Mouse (Mus musculus) hindbrain, embryonic 10.5 days (tissue): ENCODE results near the gene Chrng. TPM values are rescaled to one million over a fixed set of nuclear protein-coding genes. Genes with fewer than 3 reads are reported as not detected.

Source experiments
- DNase-seq: peaks from one replicate; pipeline ENCODE4 v3.0.0-alpha.2; 2017; ENCODE audit warnings: low spot score
- H3K27ac ChIP-seq: fragments of 300-500 bp; sonication (generic); 2 replicates; pipeline ENCODE4 v1.5.1; 2016; ENCODE audit warnings: mild to moderate bottlenecking, moderate library complexity
- H3K27me3 ChIP-seq: fragments of 300-500 bp; sonication (generic); 2 replicates; pipeline ENCODE4 v1.6.1; 2016; ENCODE audit warnings: mild to moderate bottlenecking; ENCODE audit not compliant: poor library complexity, insufficient read depth, severe bottlenecking
- H3K36me3 ChIP-seq: fragments of 300-500 bp; sonication (generic); 2 replicates; pipeline ENCODE4 v1.6.1; 2016; ENCODE audit warnings: mild to moderate bottlenecking, moderate library complexity
- H3K4me1 ChIP-seq: fragments of 300-500 bp; sonication (generic); replicated peaks from 2 replicates; pipeline ENCODE4 v1.6.1; 2016; ENCODE audit warnings: mild to moderate bottlenecking
- H3K4me3 ChIP-seq: fragments of 300-500 bp; sonication (generic); 2 replicates; pipeline ENCODE4 v1.5.1; 2016; ENCODE audit warnings: mild to moderate bottlenecking, moderate library complexity
- H3K9me3 ChIP-seq: fragments of 300-500 bp; sonication (generic); 2 replicates; pipeline ENCODE4 v1.6.1; 2016; ENCODE audit warnings: mild to moderate bottlenecking, moderate library complexity
- WGBS: fragments of 180-500 bp; shearing (Covaris S2); methylation state at CpG from one replicate; pipeline ENCODE4 v1.1.7; 2016; 5-methylcytosine and 5-hydroxymethylcytosine counted together
- polyA plus RNA-seq: library from polyadenylated mRNA; unstranded; fragments of >200 nt; fragmentation: Nextera tagmentation; extraction: Ambion mirVana; gene quantifications from 2 replicates; pipeline ENCODE4 v1.2.1, GENCODE M21; 2016

Gene Chrng
- polyA plus RNA-seq, 1 experiment from 2014 or later = 0.37 TPM

DNA sequence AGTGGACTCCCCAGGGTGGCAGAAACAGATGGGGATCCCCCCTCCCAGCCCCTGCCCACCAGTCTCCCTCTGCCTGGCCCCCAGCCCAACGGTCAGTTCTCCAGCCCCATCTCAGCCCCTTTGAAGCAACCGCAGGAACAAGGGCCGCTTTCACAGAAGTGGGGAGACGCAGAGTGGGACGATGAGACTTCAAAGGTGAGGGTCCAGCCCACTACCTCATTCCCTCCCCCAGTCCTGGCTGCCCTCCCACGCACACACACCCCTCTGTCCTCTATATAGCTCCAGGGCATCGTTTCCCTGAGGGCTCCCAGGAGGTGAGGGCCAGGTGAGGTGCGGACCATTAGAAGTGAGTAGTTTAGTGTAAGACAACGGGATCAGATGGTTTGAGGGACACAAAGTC is 21.4 kb upstream of the Chrng start, which contains the start of gene Prss56:
Prss56 (plus strand) TSS at position 301 of the 400 bp plus-strand sequence.
- H3K9me3 ChIP-seq = no peaks in the 10 kb centered on the region
- 0 out of 2 replicates have a peak within 1 kb of the TSS, but pooled peaks have one; percentile 12 for H3K27ac ChIP-seq
- H3K4me1 ChIP-seq = peaks cover 40% of the 10 kb centered on the region
- no peak for DNase-seq
- no peak within 1 kb of the TSS for H3K4me3 ChIP-seq
- peaks cover 83% of the 10 kb centered on the region for H3K27me3 ChIP-seq
- 55% methylated on average over 9 of the region's 9 CpGs for WGBS
- no peaks in the 10 kb centered on the region for H3K36me3 ChIP-seq

DNA sequence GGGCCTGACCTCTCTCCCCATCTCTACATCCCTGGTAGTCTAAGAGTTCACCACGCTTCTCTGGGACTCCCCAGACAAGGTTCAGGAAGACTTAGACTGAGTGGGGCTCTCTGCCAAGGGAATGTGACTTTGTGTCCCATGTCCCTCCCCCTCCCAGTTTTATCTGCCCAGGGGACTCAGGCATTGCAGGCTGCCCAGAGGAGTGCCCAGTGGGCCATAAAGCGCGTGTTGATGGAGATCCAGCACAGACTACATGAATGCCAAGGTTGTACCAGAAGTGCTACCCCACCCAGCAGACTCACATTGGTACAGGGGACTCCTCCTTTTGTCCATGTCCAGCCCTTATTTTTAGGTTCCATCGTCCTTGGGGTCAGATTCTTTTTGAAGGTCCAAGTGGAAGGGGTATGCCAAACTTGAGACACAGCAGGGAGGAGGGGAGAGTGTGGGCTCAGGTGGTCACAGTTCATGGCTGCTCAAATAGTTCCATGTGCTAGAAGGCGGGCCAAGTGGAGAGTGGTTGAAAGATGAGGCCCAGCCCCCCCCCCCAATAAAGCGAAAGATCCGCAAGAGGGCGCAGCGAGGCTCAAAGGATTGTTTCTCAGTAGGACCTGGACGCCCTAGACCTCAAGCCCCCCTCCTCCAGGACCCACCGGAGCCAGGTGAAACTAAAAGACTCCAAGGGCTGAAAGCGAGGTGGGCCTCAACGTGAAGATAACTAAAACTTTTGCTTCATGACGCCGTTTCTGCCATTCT is 20.3 kb upstream of the Chrng start:
- H3K27ac ChIP-seq = no peak overlapping the region
- H3K9me3 ChIP-seq = no peaks in the 10 kb centered on the region
- WGBS = 28% methylated on average over 15 of the region's 15 CpGs
- no peaks in the 10 kb centered on the region for H3K36me3 ChIP-seq
- peaks cover 40% of the 10 kb centered on the region for H3K4me1 ChIP-seq
- DNase-seq = peak; percentile 17
- peak overlapping the region; percentile 7; the same call in 1 of the 2 replicates for H3K4me3 ChIP-seq
- H3K27me3 ChIP-seq = peaks cover 95% of the 10 kb centered on the region

DNA sequence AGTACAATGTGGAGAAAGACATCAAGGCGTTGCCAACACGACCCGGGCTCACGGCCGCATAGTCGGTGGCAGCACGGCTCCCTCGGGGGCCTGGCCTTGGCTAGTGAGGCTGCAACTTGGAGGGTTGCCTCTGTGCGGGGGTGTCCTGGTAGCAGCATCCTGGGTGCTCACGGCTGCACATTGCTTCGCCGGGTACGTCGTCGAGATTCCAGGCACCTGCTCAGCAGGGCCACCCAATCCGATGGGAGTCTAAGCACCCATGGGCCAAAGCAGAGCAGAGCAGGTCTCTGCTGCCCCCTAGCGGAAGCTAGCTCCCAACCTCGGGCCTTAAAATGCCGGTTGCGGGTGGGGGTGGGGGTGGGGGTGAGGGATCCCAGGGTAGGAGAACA is 19.7 kb upstream of the Chrng start:
- DNase-seq = peak; percentile 58
- Histone ChIP-seq H3K36me3 (no peaks in the 10 kb centered on the region), H3K4me3 (peak overlapping the region; percentile 7), H3K9me3 (no peaks in the 10 kb centered on the region), H3K27me3 (peaks cover 92% of the 10 kb centered on the region), H3K4me1 (peaks cover 40% of the 10 kb centered on the region), H3K27ac (no peak overlapping the region)
- 13% methylated on average over 20 of the region's 20 CpGs for WGBS

DNA sequence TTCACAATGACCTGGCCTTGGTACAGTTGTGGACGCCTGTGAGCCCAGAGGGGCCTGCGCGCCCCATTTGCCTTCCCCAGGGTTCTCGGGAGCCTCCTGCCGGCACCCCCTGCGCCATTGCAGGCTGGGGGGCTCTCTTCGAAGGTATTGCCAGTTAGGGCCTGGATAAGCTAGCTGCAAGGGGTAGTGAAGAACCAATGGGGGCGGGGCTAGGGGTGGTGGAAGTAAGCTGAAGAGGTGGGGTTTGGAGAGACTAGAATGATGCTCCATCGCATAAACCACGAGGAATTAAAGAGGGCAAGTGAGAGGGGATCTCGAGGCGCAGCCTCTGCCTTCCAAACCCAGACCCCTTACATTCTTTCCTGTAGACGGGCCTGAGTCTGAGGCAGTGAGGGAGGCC is 18.9 kb upstream of the Chrng start:
- H3K9me3 ChIP-seq = no peaks in the 10 kb centered on the region
- no peak for DNase-seq
- peaks cover 43% of the 10 kb centered on the region for H3K4me1 ChIP-seq
- no peaks in the 10 kb centered on the region for H3K36me3 ChIP-seq
- H3K27ac ChIP-seq = no peak overlapping the region
- H3K27me3 ChIP-seq = peaks cover 87% of the 10 kb centered on the region
- WGBS = 13% methylated on average over 13 of the region's 13 CpGs
- peak overlapping the region; percentile 7; the same call in 1 of the 2 replicates for H3K4me3 ChIP-seq

DNA sequence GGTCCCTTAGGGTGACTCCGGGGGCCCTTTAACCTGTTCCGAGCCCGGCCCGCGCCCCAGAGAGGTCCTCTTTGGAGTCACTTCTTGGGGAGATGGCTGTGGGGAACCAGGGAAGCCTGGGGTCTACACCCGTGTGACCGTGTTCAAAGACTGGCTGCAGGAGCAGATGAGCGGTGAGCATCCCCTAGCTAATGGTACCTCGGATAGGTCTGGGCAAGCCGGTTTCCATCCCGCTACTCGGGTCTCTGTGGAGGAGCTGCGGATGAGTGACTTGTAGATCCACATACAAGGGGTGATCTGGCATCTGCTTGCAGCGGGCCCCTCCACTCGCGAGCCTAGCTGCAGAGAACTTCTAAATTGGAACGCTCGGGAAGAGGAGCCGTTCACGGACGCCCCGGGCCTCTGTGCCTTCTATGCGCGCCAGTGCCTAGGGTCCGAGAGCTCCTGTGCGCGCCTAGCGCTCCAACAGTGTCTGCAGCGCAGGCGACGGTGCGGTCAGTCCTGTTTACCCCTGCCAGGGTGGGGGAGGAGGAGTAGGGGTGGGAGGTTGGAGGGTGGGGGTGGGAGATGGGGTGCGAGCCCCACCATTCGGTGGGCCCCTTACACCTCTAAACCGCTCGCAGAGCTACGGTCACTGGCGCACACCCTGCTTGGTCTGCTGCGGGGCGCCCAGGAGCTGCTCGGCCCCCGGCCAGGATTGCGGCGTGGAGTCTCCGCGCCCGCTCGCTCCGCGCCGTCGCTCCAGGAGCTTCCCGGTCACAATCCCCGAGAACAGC is 18.0 kb upstream of the Chrng start:
- peak overlapping the region; percentile 77 for H3K27ac ChIP-seq

DNA sequence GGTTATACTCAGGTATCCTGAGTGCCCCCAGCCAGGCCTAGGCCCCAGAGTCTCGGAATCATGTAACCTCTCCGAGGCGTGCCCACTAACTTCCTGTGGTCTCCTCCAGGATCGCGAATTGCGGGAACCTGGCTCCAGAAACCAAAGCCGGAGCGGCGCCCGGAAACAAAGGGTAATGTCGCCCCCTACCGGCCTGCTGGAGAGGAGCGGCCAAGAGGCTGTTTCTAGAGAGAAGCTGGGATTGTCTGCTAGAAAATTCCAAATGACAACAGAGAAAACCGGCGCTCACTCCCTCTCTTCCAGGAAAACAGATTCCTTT is 17.5 kb upstream of the Chrng start:
- peak; percentile 89 for DNase-seq
- peaks cover 46% of the 10 kb centered on the region for H3K4me1 ChIP-seq
- under 1% methylated on average over 15 of the region's 15 CpGs for WGBS
- H3K9me3 ChIP-seq = no peaks in the 10 kb centered on the region
- peak overlapping the region; percentile 66 for H3K4me3 ChIP-seq
- H3K36me3 ChIP-seq = no peaks in the 10 kb centered on the region
- H3K27me3 ChIP-seq = peaks cover 75% of the 10 kb centered on the region
- H3K27ac ChIP-seq = peak overlapping the region; percentile 77

More for the DNA sequence above, 18.0 kb upstream of the Chrng start:
- peak; percentile 65 for DNase-seq
- H3K4me1 ChIP-seq = peaks cover 46% of the 10 kb centered on the region
- peaks cover 81% of the 10 kb centered on the region for H3K27me3 ChIP-seq
- WGBS = 2% methylated on average over 54 of the region's 54 CpGs
- H3K4me3 ChIP-seq = peak overlapping the region; percentile 66
- no peaks in the 10 kb centered on the region for H3K36me3 ChIP-seq
- H3K9me3 ChIP-seq = no peaks in the 10 kb centered on the region

DNA sequence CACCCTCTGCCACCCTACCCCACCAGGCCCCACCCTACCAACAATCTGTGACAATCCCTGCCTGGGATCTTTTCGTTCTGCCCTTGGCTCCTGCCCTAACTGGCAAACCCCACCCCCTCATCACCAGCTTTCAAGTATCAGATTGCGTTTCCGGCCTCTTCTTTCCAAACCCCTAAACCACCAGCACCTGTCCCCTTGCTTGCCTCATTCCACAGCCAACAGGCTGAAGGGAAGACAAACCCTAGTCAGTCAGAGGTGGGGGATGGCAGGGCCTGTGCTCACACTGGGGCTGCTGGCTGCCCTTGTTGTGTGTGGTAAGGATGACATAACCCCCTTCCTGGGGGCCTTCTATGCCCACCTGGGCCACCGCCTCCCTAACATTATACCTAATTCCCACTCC is 14.0 kb upstream of the Chrng start, which contains the start of gene Chrnd:
Chrnd (plus strand) TSS at position 179 of the 400 bp plus-strand sequence.
- no peaks in the 10 kb centered on the region for H3K9me3 ChIP-seq
- H3K4me1 ChIP-seq = peaks cover 25% of the 10 kb centered on the region
- no peaks in the 10 kb centered on the region for H3K36me3 ChIP-seq
- no peak within 1 kb of the TSS for H3K4me3 ChIP-seq
- DNase-seq = no peak
- no peak within 1 kb of the TSS for H3K27ac ChIP-seq
- 43% methylated on average over 4 of the region's 4 CpGs for WGBS
- peaks cover 41% of the 10 kb centered on the region for H3K27me3 ChIP-seq

DNA sequence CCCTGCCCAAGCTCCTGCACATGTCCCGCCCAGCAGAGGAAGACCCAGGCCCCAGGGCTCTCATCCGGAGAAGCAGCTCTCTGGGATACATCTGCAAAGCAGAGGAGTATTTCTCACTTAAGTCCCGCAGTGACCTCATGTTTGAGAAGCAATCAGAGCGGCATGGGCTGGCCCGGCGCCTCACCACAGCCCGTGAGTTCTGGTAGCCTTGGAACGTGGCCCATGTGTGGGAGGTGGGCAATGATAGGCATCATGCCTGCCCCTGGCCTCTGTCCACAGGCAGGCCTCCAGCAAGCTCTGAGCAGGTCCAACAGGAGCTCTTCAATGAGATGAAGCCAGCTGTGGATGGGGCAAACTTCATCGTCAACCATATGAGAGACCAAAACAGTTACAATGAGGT is 7.2 kb upstream of the Chrng start:
- WGBS = 79% methylated on average over 9 of the region's 9 CpGs

DNA sequence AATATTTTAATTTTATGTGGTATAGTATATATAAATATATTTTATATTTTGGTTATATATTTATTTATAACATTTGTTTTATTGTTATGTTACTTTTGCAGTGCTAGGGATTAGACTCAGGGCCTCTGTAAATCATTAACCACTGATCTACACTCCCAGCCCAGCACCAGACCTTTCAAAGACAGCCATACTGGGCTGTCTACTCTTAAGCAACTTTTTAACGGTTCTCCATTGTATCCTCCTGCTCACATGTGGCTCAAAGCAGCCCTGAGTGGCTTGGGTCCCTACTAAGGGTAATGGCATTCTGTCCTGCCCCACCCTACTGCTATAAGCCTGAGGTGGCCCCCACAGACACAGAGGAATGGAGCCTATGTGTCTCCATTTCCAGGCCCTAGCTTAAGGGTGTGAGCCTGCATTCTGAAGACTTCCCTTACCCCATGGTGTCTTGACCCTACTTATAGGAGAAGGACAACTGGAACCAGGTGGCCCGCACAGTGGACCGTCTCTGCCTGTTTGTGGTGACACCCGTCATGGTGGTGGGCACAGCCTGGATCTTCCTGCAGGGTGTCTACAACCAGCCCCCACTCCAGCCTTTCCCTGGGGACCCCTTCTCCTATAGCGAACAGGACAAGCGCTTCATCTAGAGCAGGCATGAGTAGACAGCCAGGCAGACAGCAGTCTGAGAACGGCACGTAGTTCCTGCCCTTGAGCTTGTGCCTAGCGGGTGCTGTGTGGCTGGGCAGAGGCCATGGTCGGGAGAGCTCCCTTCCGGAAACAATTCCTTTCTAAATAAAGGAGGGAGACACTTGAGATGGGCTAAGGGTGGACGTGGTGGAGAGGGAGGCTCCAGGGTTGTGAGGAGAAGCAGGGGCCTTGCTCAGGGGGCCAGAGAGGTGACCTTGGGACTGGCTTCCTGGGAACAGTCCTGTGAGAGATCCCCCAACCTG is 6.1 kb upstream of the Chrng start:
- Histone ChIP-seq H3K36me3 (no peaks in the 10 kb centered on the region), H3K4me1 (no peaks in the 10 kb centered on the region), H3K27me3 (no peaks in the 10 kb centered on the region), H3K4me3 (no peak overlapping the region), H3K27ac (no peak overlapping the region), H3K9me3 (no peaks in the 10 kb centered on the region)
- WGBS = 80% methylated on average over 12 of the region's 12 CpGs
- DNase-seq = no peak

More for the DNA sequence above, 7.2 kb upstream of the Chrng start:
- H3K4me1 ChIP-seq = no peaks in the 10 kb centered on the region
- H3K9me3 ChIP-seq = no peaks in the 10 kb centered on the region
- H3K27me3 ChIP-seq = no peaks in the 10 kb centered on the region
- no peaks in the 10 kb centered on the region for H3K36me3 ChIP-seq
- DNase-seq = no peak
- no peak overlapping the region for H3K4me3 ChIP-seq
- H3K27ac ChIP-seq = no peak overlapping the region

DNA sequence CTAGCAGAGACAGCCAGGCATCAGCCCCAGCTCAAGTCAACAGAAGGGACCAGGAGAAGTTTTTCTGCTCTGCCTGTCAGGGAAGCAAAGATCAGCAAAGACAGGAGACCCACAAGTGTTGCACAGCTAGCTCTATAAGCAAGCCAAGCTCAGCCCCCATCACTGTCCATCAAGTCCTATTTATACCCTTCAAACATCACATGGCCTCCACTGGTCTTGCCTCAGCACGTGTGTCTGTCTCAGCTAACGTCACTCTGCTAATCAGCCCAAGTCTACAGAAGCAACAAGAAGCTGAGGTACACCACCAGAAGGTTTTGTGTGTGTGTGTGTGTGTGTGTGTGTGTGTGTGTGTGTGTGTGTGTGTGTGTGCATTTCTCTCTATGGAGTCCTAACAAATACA is 3.6 kb upstream of the Chrng start:
- H3K4me3 ChIP-seq = no peak overlapping the region
- H3K4me1 ChIP-seq = peaks cover 12% of the 10 kb centered on the region
- H3K27me3 ChIP-seq = peaks cover 7% of the 10 kb centered on the region; the same call in 1 of the 2 replicates
- no peaks in the 10 kb centered on the region for H3K36me3 ChIP-seq
- WGBS = 67% methylated on average over 2 of the region's 2 CpGs
- H3K27ac ChIP-seq = no peak overlapping the region
- DNase-seq = no peak
- H3K9me3 ChIP-seq = no peaks in the 10 kb centered on the region

DNA sequence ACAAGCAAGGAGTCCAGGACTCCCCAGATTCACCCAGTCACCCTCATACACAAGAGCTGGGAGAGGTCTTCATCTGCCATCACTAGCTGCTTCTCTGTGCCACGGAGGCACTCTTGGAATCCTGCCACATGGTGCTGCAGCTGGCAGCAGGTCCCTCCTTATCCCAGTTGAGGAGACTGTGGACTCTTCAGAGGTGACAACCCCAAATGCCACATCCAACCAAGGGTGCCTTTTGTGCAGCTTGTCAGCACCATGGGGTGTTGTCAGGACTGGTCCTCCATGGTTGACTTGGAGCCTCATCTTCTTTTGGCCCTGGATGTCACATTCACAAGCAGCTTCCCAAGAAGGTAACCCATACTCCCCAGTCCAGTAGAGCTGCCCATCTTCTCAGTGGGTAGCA is 2.6 kb upstream of the Chrng start:
- H3K27ac ChIP-seq = no peak overlapping the region

DNA sequence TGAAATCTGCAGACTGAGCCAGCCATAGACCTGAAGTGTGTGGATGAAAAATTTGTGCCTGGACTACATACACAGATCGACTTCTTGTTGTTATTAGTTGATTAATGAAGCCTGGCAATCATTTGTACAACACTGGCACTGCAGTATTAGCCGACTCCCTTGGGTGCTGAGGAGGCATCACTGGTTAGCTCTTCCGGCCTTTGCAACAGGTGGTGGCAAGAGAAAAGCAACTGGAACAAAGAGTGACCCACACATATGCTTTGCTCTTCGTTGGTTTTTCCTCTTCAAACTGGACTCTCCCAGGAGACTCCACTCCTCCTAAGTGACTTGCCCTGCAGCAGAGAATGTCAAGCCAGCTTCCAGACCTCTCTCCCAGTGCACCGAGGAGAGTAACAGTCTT is 678 bp upstream of the Chrng start:
- H3K36me3 ChIP-seq = no peaks in the 10 kb centered on the region
- H3K9me3 ChIP-seq = no peaks in the 10 kb centered on the region
- 82% methylated on average over 5 of the region's 5 CpGs for WGBS
- H3K4me3 ChIP-seq = no peak overlapping the region
- DNase-seq = no peak
- H3K27me3 ChIP-seq = peaks cover 37% of the 10 kb centered on the region
- no peak overlapping the region for H3K27ac ChIP-seq
- H3K4me1 ChIP-seq = peaks cover 21% of the 10 kb centered on the region

More for the DNA sequence above, 2.6 kb upstream of the Chrng start:
- Histone ChIP-seq H3K4me1 (peaks cover 21% of the 10 kb centered on the region), H3K27me3 (peaks cover 18% of the 10 kb centered on the region), H3K9me3 (no peaks in the 10 kb centered on the region), H3K4me3 (no peak overlapping the region), H3K36me3 (no peaks in the 10 kb centered on the region)
- no peak for DNase-seq
- 68% methylated on average over 1 of the region's 1 CpGs for WGBS
